17 mouse cellular contexts compared by ENCODE assay signal in the genomic region with DNA sequence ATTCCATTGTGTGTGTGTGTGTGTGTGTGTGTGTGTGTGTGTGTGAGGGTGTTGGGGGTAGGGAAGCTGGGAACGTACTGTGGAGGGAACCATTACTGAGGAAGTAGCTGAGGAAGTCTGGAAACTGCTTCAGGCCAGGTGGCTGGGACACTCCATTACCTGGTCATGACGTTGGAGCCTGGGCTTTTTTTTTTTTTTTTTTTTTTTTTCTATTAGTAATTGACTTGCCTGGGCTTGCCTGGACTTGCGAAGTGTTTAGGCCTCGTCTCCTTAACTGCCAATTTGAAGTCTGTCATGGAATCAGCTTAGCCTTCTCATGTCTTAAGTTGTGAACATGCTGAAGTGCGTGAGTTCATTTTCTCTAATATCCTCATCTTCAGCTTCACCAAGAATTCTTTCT.
"Had no signal": no experiment of that assay in that cellular context is flagged by ENCODE, and none has a peak within 500 bp of the region (broad histone marks: within the 10 kb centered on the region; RNA-seq: fewer than 3 reads in every experiment).

No protein-coding gene starts in this region.

- H3K9me3 ChIP-seq: midbrain, embryonic 10.5 days; midbrain, embryonic 13.5 days; neural tube, embryonic 13.5 days; neural tube, embryonic 15.5 days had no signal

- H3K9ac ChIP-seq: lung, embryonic 14.5 days; midbrain, embryonic 13.5 days; neural tube, embryonic 13.5 days; neural tube, embryonic 15.5 days had no signal

- H3K4me1 ChIP-seq: neural tube, embryonic 15.5 days had no signal

- H3K4me3 ChIP-seq: midbrain, embryonic 10.5 days; midbrain, embryonic 13.5 days; myocyte; neural tube, embryonic 13.5 days; neural tube, embryonic 15.5 days had no signal

- H3K27ac ChIP-seq: midbrain, embryonic 10.5 days; midbrain, embryonic 13.5 days; neural tube, embryonic 13.5 days; neural tube, embryonic 15.5 days had no signal

- DNase-seq: lung, adult 18-20 months; lung, embryonic 14.5 days; lung, postnatal 10 days; lung, postnatal 4 days; retina, postnatal 1 day; right cerebral cortex, adult 18-20 months; right cerebral cortex, postnatal 25 days; right cerebral cortex, postnatal 4 days; spleen, adult 18-20 months; thymus, adult 18-20 months; thymus, postnatal 14 days; thymus, postnatal 36 days had no signal

- H3K36me3 ChIP-seq: midbrain, embryonic 10.5 days; midbrain, embryonic 13.5 days; neural tube, embryonic 13.5 days; neural tube, embryonic 15.5 days had no signal

- H3K4me2 ChIP-seq: lung, embryonic 14.5 days; midbrain, embryonic 13.5 days; neural tube, embryonic 13.5 days; neural tube, embryonic 15.5 days had no signal

- H3K27me3 ChIP-seq: midbrain, embryonic 13.5 days; neural tube, embryonic 13.5 days; neural tube, embryonic 15.5 days had no signal
